Mouse (Mus musculus) bone marrow macrophage, adult 2 months (primary cell): Measurements from ENCODE around the gene Cyp2t4.

Source experiments
- CTCF ChIP-seq: IDR thresholded peaks from 2 replicates; pipeline ENCODE4 v1.5.1; 2012; ENCODE audit warnings: low read depth, mild to moderate bottlenecking, low read length, moderate library complexity
- POLR2A ChIP-seq: IDR thresholded peaks from 2 replicates; pipeline ENCODE4 v1.6.1; 2012; ENCODE audit warnings: mild to moderate bottlenecking, low read depth, low read length, borderline replicate concordance

GRCm38 (mm10) chr7:27165696-27166095 lies 12.2 kb downstream of the Cyp2t4 start:
- TF ChIP-seq POLR2A (no peak), CTCF (no peak)
